Mouse (Mus musculus) stomach, postnatal 0 days (tissue): ENCODE measurements around the gene Banp. TPM values are rescaled to one million over a fixed set of nuclear protein-coding genes. Genes with fewer than 3 reads are reported as not detected.
A peak's percentile ranks its signal among the peaks of the same experiment; 100 is the strongest.

Experiments used
- ATAC-seq: fragments of 200-750 bp; cut with Nextera tagmentation; 2 replicates; pipeline ENCODE4 v1.8.0; 2017; ENCODE audit not compliant: low FRiP score, low TSS enrichment
- DNase-seq: peaks from one replicate; pipeline ENCODE4 v3.0.0-alpha.2; 2016; ENCODE audit warnings: low spot score
- H3K27ac ChIP-seq: fragments of 300-500 bp; sonication (generic); replicated peaks from 2 replicates; pipeline ENCODE4 v1.5.1; 2014; ENCODE audit warnings: mild to moderate bottlenecking, control low read depth
- H3K27me3 ChIP-seq: fragments of 300-500 bp; sonication (generic); 2 replicates; pipeline ENCODE4 v1.6.1; 2014; ENCODE audit warnings: low read length; ENCODE audit not compliant: control insufficient read depth, insufficient read depth
- H3K36me3 ChIP-seq: fragments of 300-500 bp; sonication (generic); 2 replicates; pipeline ENCODE4 v1.6.1; 2014; ENCODE audit warnings: low read length, mixed read lengths; ENCODE audit not compliant: control insufficient read depth, insufficient read depth
- H3K4me1 ChIP-seq: fragments of 300-500 bp; sonication (generic); replicated peaks from 2 replicates; pipeline ENCODE4 v1.6.1; 2014; ENCODE audit warnings: antibody characterized with exemption; ENCODE audit not compliant: control insufficient read depth, insufficient read depth
- H3K4me2 ChIP-seq: fragments of 300-500 bp; sonication (generic); replicated peaks from 2 replicates; pipeline ENCODE4 v1.6.1; 2014; ENCODE audit warnings: low read depth, mild to moderate bottlenecking, control low read depth, moderate library complexity
- H3K4me3 ChIP-seq: fragments of 300-500 bp; sonication (generic); 2 replicates; pipeline ENCODE4 v1.5.1; 2014; ENCODE audit warnings: low read depth, low read length, control low read depth
- H3K9ac ChIP-seq: fragments of 300-500 bp; sonication (generic); 2 replicates; pipeline ENCODE4 v1.6.1; 2014; ENCODE audit warnings: mild to moderate bottlenecking, low read length, control low read depth, mixed read lengths
- H3K9me3 ChIP-seq: fragments of 300-500 bp; sonication (generic); 2 replicates; pipeline ENCODE4 v1.6.1; 2016; ENCODE audit warnings: low read length; ENCODE audit not compliant: control insufficient read depth
- CTCF ChIP-seq: IDR thresholded peaks from 2 replicates; pipeline ENCODE4 v1.5.1; 2016; ENCODE audit warnings: antibody characterized with exemption, low read depth, mild to moderate bottlenecking, moderate library complexity
- EP300 ChIP-seq: optimal IDR thresholded peaks from 2 replicates; pipeline ENCODE3; 2016; ENCODE audit warnings: antibody characterized with exemption
- WGBS: fragments of 180-500 bp; shearing (Covaris S2); extraction: QIAGEN DNeasy Blood & Tissue Kit; methylation state at CpG from one replicate; pipeline ENCODE4 v1.1.7; 2014; 5-methylcytosine and 5-hydroxymethylcytosine counted together
- polyA plus RNA-seq: library from polyadenylated mRNA; unstranded; fragments of >200 nt; fragmentation: Nextera tagmentation; extraction: Ambion mirVana; gene quantifications from 2 replicates; pipeline ENCODE4 v1.2.1, GENCODE M21; 2015

Gene Banp
- polyA plus RNA-seq, 1 experiment from 2014 or later: 9.0 TPM

DNA sequence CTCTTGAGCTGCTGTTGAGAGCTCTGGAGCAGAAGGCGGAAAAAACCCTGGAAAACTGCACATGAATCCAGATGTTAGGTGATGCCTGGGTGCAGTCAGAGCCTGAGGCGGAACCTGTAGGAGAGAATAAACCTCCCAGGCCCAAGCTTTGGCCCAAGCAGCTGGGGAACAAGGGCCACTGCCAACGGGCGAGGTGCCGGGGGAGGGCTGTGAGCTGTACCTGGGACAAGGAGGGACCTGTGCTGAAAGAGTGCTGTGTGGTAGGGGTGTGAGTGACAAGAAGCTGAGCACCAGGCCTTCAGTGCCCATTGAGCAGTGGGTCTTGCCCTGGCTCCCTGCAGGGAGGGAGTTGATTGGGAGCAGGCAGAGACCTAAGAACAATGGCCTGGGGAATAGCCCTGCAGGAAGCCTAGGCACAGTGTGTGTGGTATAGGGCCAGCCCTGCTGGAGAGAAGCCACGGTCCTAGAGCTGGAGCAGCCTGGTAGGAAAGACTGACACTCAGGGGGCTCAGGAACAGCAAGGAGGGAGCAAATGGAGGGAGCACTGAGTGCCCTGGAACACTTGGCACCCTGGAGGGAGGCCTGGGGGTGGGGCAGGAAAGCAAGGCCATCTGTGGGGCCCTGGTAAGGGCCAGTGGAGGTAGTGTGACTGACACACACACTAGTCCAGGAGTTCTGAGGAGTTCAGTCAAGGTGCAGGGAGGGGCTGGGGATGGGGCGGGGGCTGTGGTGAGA lies 17.3 kb downstream of the Banp start:
- TF ChIP-seq EP300 (no peak), CTCF (no peak)
- 0 out of 2 replicates have a peak overlapping the region, but pooled peaks have one; percentile 4 for H3K9ac ChIP-seq
- no peaks in the 10 kb centered on the region for H3K9me3 ChIP-seq
- WGBS: 62% methylated on average over 7 of the region's 7 CpGs
- H3K27me3 ChIP-seq: no peaks in the 10 kb centered on the region
- no peak overlapping the region for H3K4me2 ChIP-seq
- no peak overlapping the region for H3K27ac ChIP-seq
- no peaks in the 10 kb centered on the region for H3K36me3 ChIP-seq
- peak; percentile 41 for DNase-seq
- no peak overlapping the region for H3K4me3 ChIP-seq
- H3K4me1 ChIP-seq: peaks cover 9% of the 10 kb centered on the region
- ATAC-seq: 0 out of 2 replicates have a peak, but pooled peaks have one; percentile 45

- H3K9me3 ChIP-seq: no peaks in the 10 kb centered on the region
- no peak for ATAC-seq
- TF ChIP-seq CTCF: no peak
- no peak for TF ChIP-seq EP300
- WGBS: 36% methylated on average over 4 of the region's 4 CpGs
- no peaks in the 10 kb centered on the region for H3K27me3 ChIP-seq
- H3K36me3 ChIP-seq: no peaks in the 10 kb centered on the region
- H3K9ac ChIP-seq: no peak overlapping the region
- H3K27ac ChIP-seq: 0 out of 2 replicates have a peak overlapping the region, but pooled peaks have one; percentile 30
- H3K4me1 ChIP-seq: peaks cover 9% of the 10 kb centered on the region
- H3K4me3 ChIP-seq: no peak overlapping the region
- no peak overlapping the region for H3K4me2 ChIP-seq
- DNase-seq: no peak
Observed at GRCm38 (mm10) chr8:121967977-121968376, 18.4 kb downstream of the Banp start.

- H3K4me1 ChIP-seq: peaks cover 9% of the 10 kb centered on the region
- H3K4me3 ChIP-seq: no peak overlapping the region
- H3K9me3 ChIP-seq: no peaks in the 10 kb centered on the region
- H3K4me2 ChIP-seq: no peak overlapping the region
- 51% methylated on average over 4 of the region's 4 CpGs for WGBS
- no peaks in the 10 kb centered on the region for H3K36me3 ChIP-seq
- ATAC-seq (no peak), DNase-seq (no peak)
- no peak overlapping the region for H3K27ac ChIP-seq
- no peak overlapping the region for H3K9ac ChIP-seq
- TF ChIP-seq EP300 (no peak), CTCF (no peak)
- no peaks in the 10 kb centered on the region for H3K27me3 ChIP-seq
Observed at GRCm38 (mm10) chr8:121968542-121968941, 19.0 kb downstream of the Banp start.

GRCm38 (mm10) chr8:121970225-121970624 lies 20.7 kb downstream of the Banp start:
- Histone ChIP-seq H3K27me3 (no peaks in the 10 kb centered on the region), H3K27ac (no peak overlapping the region), H3K4me1 (peaks cover 9% of the 10 kb centered on the region), H3K9ac (no peak overlapping the region), H3K9me3 (no peaks in the 10 kb centered on the region), H3K4me3 (no peak overlapping the region), H3K36me3 (peaks cover 8% of the 10 kb centered on the region), H3K4me2 (no peak overlapping the region)
- TF ChIP-seq CTCF: no peak
- TF ChIP-seq EP300: no peak
- 75% methylated on average over 8 of the region's 8 CpGs for WGBS
- ATAC-seq (no peak), DNase-seq (no peak)

GRCm38 (mm10) chr8:121971488-121972058 lies 22.0 kb downstream of the Banp start:
- 67% methylated on average over 17 of the region's 17 CpGs for WGBS
- peaks cover 9% of the 10 kb centered on the region for H3K4me1 ChIP-seq
- DNase-seq: no peak
- H3K9me3 ChIP-seq: no peaks in the 10 kb centered on the region
- no peak for ATAC-seq
- no peak overlapping the region for H3K27ac ChIP-seq
- H3K4me2 ChIP-seq: no peak overlapping the region
- H3K36me3 ChIP-seq: peaks cover 14% of the 10 kb centered on the region
- H3K9ac ChIP-seq: no peak overlapping the region
- H3K27me3 ChIP-seq: no peaks in the 10 kb centered on the region
- H3K4me3 ChIP-seq: no peak overlapping the region
- TF ChIP-seq CTCF (peak; percentile 30; the same call in 1 of the 2 replicates), EP300 (no peak)

- H3K27ac ChIP-seq: no peak overlapping the region
- peaks cover 19% of the 10 kb centered on the region for H3K36me3 ChIP-seq
- WGBS: 95% methylated on average over 28 of the region's 28 CpGs
- no peak overlapping the region for H3K4me3 ChIP-seq
- ATAC-seq (no peak), DNase-seq (no peak)
- H3K9ac ChIP-seq: no peak overlapping the region
- H3K27me3 ChIP-seq: no peaks in the 10 kb centered on the region
- H3K4me1 ChIP-seq: no peaks in the 10 kb centered on the region
- H3K9me3 ChIP-seq: no peaks in the 10 kb centered on the region
- H3K4me2 ChIP-seq: no peak overlapping the region
- TF ChIP-seq EP300 (no peak), CTCF (no peak)
Observed at GRCm38 (mm10) chr8:121973906-121974305, 24.4 kb downstream of the Banp start.
